Mouse (Mus musculus) stomach, postnatal 0 days (tissue): Measurements from ENCODE around the gene Clec16a. TPM values are rescaled to one million over a fixed set of nuclear protein-coding genes. Genes with fewer than 3 reads are reported as not detected.

Experiments
- ATAC-seq: fragments of 200-750 bp; cut with Nextera tagmentation; 2 replicates; pipeline ENCODE4 v1.8.0; 2017; ENCODE audit not compliant: low FRiP score, low TSS enrichment
- DNase-seq: peaks from one replicate; pipeline ENCODE4 v3.0.0-alpha.2; 2016; ENCODE audit warnings: low spot score
- H3K27ac ChIP-seq: fragments of 300-500 bp; sonication (generic); replicated peaks from 2 replicates; pipeline ENCODE4 v1.5.1; 2014; ENCODE audit warnings: mild to moderate bottlenecking, control low read depth
- H3K27me3 ChIP-seq: fragments of 300-500 bp; sonication (generic); 2 replicates; pipeline ENCODE4 v1.6.1; 2014; ENCODE audit warnings: low read length; ENCODE audit not compliant: control insufficient read depth, insufficient read depth
- H3K36me3 ChIP-seq: fragments of 300-500 bp; sonication (generic); 2 replicates; pipeline ENCODE4 v1.6.1; 2014; ENCODE audit warnings: low read length, mixed read lengths; ENCODE audit not compliant: control insufficient read depth, insufficient read depth
- H3K4me1 ChIP-seq: fragments of 300-500 bp; sonication (generic); replicated peaks from 2 replicates; pipeline ENCODE4 v1.6.1; 2014; ENCODE audit warnings: antibody characterized with exemption; ENCODE audit not compliant: control insufficient read depth, insufficient read depth
- H3K4me2 ChIP-seq: fragments of 300-500 bp; sonication (generic); replicated peaks from 2 replicates; pipeline ENCODE4 v1.6.1; 2014; ENCODE audit warnings: low read depth, mild to moderate bottlenecking, control low read depth, moderate library complexity
- H3K4me3 ChIP-seq: fragments of 300-500 bp; sonication (generic); 2 replicates; pipeline ENCODE4 v1.5.1; 2014; ENCODE audit warnings: low read depth, low read length, control low read depth
- H3K9ac ChIP-seq: fragments of 300-500 bp; sonication (generic); 2 replicates; pipeline ENCODE4 v1.6.1; 2014; ENCODE audit warnings: mild to moderate bottlenecking, low read length, control low read depth, mixed read lengths
- H3K9me3 ChIP-seq: fragments of 300-500 bp; sonication (generic); 2 replicates; pipeline ENCODE4 v1.6.1; 2016; ENCODE audit warnings: low read length; ENCODE audit not compliant: control insufficient read depth
- CTCF ChIP-seq: IDR thresholded peaks from 2 replicates; pipeline ENCODE4 v1.5.1; 2016; ENCODE audit warnings: antibody characterized with exemption, low read depth, mild to moderate bottlenecking, moderate library complexity
- EP300 ChIP-seq: optimal IDR thresholded peaks from 2 replicates; pipeline ENCODE3; 2016; ENCODE audit warnings: antibody characterized with exemption
- WGBS: fragments of 180-500 bp; shearing (Covaris S2); extraction: QIAGEN DNeasy Blood & Tissue Kit; methylation state at CpG from one replicate; pipeline ENCODE4 v1.1.7; 2014; 5-methylcytosine and 5-hydroxymethylcytosine counted together
- polyA plus RNA-seq: library from polyadenylated mRNA; unstranded; fragments of >200 nt; fragmentation: Nextera tagmentation; extraction: Ambion mirVana; gene quantifications from 2 replicates; pipeline ENCODE4 v1.2.1, GENCODE M21; 2015

The Clec16a gene
- polyA plus RNA-seq, 1 experiment from 2014 or later, result 28.1 TPM

DNA sequence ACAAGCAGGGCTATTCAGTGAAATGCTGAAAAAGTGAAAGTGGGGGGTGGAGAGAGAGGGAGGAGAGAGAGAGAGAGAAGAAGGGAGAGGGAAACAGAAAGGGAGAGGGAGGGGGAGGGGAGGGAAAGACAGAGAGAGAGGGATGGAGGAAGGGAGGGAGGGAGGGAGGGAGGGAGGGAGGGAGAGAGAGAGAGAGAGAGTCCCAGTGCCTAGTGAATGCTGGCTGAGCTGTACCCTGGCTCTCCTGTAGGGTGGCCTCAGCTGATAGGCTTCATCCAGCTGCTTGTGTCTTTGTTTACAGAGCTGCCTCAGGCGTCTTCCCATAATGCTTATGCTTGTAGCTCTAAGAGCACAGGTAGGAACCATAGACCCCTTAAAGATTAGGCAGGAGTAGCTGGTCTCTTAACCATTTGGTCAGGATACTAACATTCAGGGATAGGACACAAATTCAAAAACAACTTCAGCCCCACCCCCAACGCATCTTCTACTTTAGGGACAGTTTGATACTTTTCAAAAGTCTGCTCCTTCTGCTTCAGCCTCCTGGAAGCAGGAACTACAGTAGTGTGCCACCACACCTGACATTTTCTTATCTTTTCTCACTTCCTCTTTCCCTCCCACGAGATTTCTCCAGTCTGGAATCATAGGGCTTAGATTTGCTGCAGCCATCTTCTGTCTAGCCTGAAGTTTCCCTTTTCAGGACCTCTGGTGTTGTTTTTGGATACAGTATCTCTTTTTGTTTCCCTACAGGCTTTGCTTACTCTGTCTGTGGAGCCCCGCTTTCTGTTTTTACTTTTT lies 225.6 kb downstream of the Clec16a start:
- H3K4me1 ChIP-seq, result no peaks in the 10 kb centered on the region
- H3K27ac ChIP-seq, result peak overlapping the region; percentile 50; the same call in 1 of the 2 replicates
- H3K4me2 ChIP-seq, result no peak overlapping the region
- DNase-seq (no peak), ATAC-seq (peak; percentile 58; the same call in 1 of the 2 replicates)
- no peak overlapping the region for H3K4me3 ChIP-seq
- no peaks in the 10 kb centered on the region for H3K27me3 ChIP-seq
- no peak overlapping the region for H3K9ac ChIP-seq
- TF ChIP-seq CTCF, result peak; percentile 29
- TF ChIP-seq EP300, result no peak
- no peaks in the 10 kb centered on the region for H3K36me3 ChIP-seq
- no peaks in the 10 kb centered on the region for H3K9me3 ChIP-seq
- WGBS, result 37% methylated on average over 4 of the region's 4 CpGs

DNA sequence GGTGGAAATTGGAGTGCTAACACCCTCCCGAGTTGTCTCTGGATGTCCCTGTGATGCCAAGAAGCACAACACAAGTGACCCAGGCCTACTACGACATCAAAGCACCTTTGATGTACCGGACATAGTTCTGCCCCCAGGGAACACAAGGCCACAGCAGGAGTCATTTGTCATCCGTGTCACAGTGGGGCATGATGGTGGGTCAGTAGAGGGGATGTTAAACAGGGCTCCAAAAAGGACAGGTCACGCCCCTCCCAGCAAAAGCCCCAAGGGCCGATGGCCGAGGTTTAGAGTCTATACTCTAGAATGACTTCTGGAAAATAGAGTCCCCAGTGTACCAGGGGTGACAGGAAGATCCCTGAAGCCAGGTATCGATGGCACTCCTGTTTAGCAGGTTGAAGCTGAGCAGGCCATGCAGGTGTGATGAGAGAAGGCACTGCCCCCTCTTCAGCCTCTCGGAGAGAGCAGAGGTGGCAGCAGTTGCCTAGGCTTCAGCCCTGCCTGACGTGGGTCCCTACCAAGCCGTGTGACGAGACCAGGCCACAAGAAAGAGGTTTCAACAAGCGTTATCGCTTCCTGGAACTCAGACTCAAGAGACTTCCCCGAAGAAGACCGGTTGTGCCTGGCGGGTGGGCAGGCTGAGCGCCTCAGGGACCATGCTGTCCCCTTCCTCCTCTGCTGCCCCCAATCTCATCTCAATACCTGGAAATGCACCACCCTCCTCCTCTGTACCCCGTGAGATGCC lies 226.8 kb downstream of the Clec16a start:
- 76% methylated on average over 19 of the region's 19 CpGs for WGBS
- Histone ChIP-seq H3K4me2 (no peak overlapping the region), H3K4me1 (no peaks in the 10 kb centered on the region), H3K27me3 (no peaks in the 10 kb centered on the region), H3K27ac (no peak overlapping the region), H3K9me3 (no peaks in the 10 kb centered on the region), H3K36me3 (no peaks in the 10 kb centered on the region), H3K9ac (no peak overlapping the region), H3K4me3 (no peak overlapping the region)
- no peak for DNase-seq
- no peak for ATAC-seq
- no peak for TF ChIP-seq CTCF
- TF ChIP-seq EP300, result no peak

DNA sequence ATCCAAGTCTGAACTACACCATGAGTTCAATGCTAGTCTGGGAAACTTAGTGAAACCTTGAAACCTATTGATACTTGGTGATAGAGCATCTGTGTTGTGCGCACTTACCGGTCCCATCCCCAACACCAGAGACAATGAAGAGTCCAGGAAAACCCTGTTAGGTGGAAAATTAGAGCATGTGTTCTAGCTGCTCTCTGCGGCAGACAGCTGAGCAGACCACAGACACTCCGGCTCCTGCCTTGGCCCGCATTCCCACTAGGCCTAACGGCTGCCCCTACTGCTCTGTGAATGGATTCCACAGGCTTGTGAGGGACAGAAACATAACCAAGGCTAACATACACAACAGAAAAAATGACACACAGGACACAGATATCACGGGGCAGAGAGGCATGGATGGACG lies 228.4 kb downstream of the Clec16a start:
- ATAC-seq (no peak), DNase-seq (no peak)
- Histone ChIP-seq H3K4me1 (no peaks in the 10 kb centered on the region), H3K27me3 (no peaks in the 10 kb centered on the region), H3K4me3 (no peak overlapping the region), H3K36me3 (no peaks in the 10 kb centered on the region), H3K4me2 (no peak overlapping the region), H3K9me3 (no peaks in the 10 kb centered on the region), H3K27ac (no peak overlapping the region), H3K9ac (no peak overlapping the region)
- WGBS, result 80% methylated on average over 8 of the region's 8 CpGs
- TF ChIP-seq CTCF (no peak), EP300 (no peak)

DNA sequence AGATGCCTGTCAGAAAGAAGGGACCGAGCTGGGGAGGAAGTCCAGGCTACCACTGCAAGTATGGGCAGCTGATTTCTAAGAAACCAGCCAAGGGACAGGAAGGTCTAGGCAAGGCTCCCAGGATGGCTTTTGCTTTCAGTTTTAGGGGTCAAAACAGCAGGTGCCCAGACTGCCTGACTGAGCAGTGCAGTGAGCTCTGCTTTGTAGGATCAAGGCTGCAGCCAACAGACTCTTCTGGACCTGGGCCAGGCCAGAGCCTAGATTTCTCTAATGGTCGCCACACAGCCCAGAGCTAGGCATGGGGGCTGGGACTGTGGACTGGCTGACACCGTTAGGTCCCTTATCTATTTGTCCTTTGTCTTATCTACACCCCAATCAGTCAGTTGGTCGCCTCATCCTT lies 229.6 kb downstream of the Clec16a start:
- 69% methylated on average over 4 of the region's 4 CpGs for WGBS
- DNase-seq (no peak), ATAC-seq (no peak)
- TF ChIP-seq CTCF (no peak), EP300 (no peak)
- Histone ChIP-seq H3K36me3 (no peaks in the 10 kb centered on the region), H3K9ac (no peak overlapping the region), H3K4me3 (no peak overlapping the region), H3K4me2 (no peak overlapping the region), H3K9me3 (no peaks in the 10 kb centered on the region), H3K27ac (no peak overlapping the region), H3K27me3 (no peaks in the 10 kb centered on the region), H3K4me1 (no peaks in the 10 kb centered on the region)

- WGBS, result 35% methylated on average over 7 of the region's 7 CpGs
- H3K27ac ChIP-seq, result no peak overlapping the region
These were observed 231.2 kb downstream of the Clec16a start for GRCm38 (mm10) chr16:10776322-10776721.

More at GRCm38 (mm10) chr16:10776322-10776721, 231.2 kb downstream of the Clec16a start:
- no peak overlapping the region for H3K4me3 ChIP-seq
- ATAC-seq (no peak), DNase-seq (no peak)
- H3K27me3 ChIP-seq, result no peaks in the 10 kb centered on the region
- TF ChIP-seq EP300 (no peak), CTCF (no peak)
- no peaks in the 10 kb centered on the region for H3K36me3 ChIP-seq
- H3K9me3 ChIP-seq, result no peaks in the 10 kb centered on the region
- no peak overlapping the region for H3K9ac ChIP-seq
- H3K4me2 ChIP-seq, result no peak overlapping the region
- no peaks in the 10 kb centered on the region; the same call in 1 of the 2 replicates for H3K4me1 ChIP-seq
